Mouse (Mus musculus) ES-E14 (cell line): Measurements from ENCODE around the gene Lbp.

ENCODE experiments used
- CHD2 ChIP-seq: IDR thresholded peaks from 2 replicates; pipeline ENCODE4 v1.6.1; 2014; ENCODE audit warnings: mild to moderate bottlenecking, low read depth, low read length, inconsistent platforms
- HCFC1 ChIP-seq: IDR thresholded peaks from 2 replicates; pipeline ENCODE4 v1.6.1; 2012; ENCODE audit warnings: low read length, inconsistent platforms, borderline replicate concordance; ENCODE audit not compliant: insufficient read depth
- MAFK ChIP-seq: IDR thresholded peaks from 2 replicates; pipeline ENCODE4 v1.6.1; 2014; ENCODE audit warnings: mild to moderate bottlenecking, low read depth, low read length, inconsistent platforms; ENCODE audit not compliant: insufficient read depth
- ZC3H11A ChIP-seq: IDR thresholded peaks from 2 replicates; pipeline ENCODE4 v1.6.1; 2012; ENCODE audit warnings: low read depth, mild to moderate bottlenecking, inconsistent platforms, low read length, borderline replicate concordance
- ZNF384 ChIP-seq: IDR thresholded peaks from 2 replicates; pipeline ENCODE4 v1.6.1; 2012; ENCODE audit warnings: low read depth, low read length, inconsistent platforms

- TF ChIP-seq CHD2 (no peak), MAFK (no peak), HCFC1 (no peak), ZNF384 (no peak), ZC3H11A (no peak)
Observed at GRCm38 (mm10) chr2:158276878-158277277, 29.4 kb upstream of the Lbp start.
